18 mouse cellular contexts compared by ENCODE assay signal in genomic region chr13:41490282-41490681, GRCm38 (mm10).
"Had no signal": no experiment of that assay in that cellular context is flagged by ENCODE, and none has a peak within 500 bp of the region (broad histone marks: within the 10 kb centered on the region; RNA-seq: fewer than 3 reads in every experiment).

No protein-coding gene starts in this region.

- H3K27ac ChIP-seq: limb, embryonic 12.5 days; liver, embryonic 14.5 days; macrophage; midbrain, embryonic 13.5 days; stomach, postnatal 0 days had no signal

- ATAC-seq: intestine, embryonic 16.5 days; liver, postnatal 0 days; midbrain, embryonic 13.5 days had no signal

- H3K27me3 ChIP-seq: limb, embryonic 12.5 days; limb, embryonic 15.5 days; midbrain, embryonic 13.5 days had no signal

- H3K4me2 ChIP-seq: limb, embryonic 12.5 days; limb, embryonic 15.5 days; liver, embryonic 11.5 days; midbrain, embryonic 13.5 days had no signal

- H3K9ac ChIP-seq: limb, embryonic 12.5 days; limb, embryonic 15.5 days; liver, embryonic 14.5 days; liver, postnatal 0 days; midbrain, embryonic 13.5 days had no signal

- H3K9me3 ChIP-seq: limb, embryonic 12.5 days; limb, embryonic 15.5 days; midbrain, embryonic 13.5 days had no signal

- H3K36me3 ChIP-seq: limb, embryonic 12.5 days; limb, embryonic 15.5 days; midbrain, embryonic 13.5 days had no signal

- H3K4me3 ChIP-seq: limb, embryonic 12.5 days; limb, embryonic 15.5 days; midbrain, embryonic 13.5 days had no signal

- DNase-seq: kidney, adult 18-20 months; kidney, adult 9 months; kidney, postnatal 14 days; left cerebral cortex, postnatal 4 days; liver, postnatal 0 days; lung, postnatal 14 days; right cerebral cortex, postnatal 25 days; thymus, adult 2 months; thymus, postnatal 14 days; thymus, postnatal 4 days had no signal
